Mouse (Mus musculus): ENCODE results near the gene Smc6. TPM values are rescaled to one million over a fixed set of nuclear protein-coding genes. Genes with fewer than 3 reads are reported as not detected.

Gene Smc6
- total RNA-seq, 4 experiments from 2014 or later = 29.0 to 37.2 (median 30.2) TPM

DNA sequence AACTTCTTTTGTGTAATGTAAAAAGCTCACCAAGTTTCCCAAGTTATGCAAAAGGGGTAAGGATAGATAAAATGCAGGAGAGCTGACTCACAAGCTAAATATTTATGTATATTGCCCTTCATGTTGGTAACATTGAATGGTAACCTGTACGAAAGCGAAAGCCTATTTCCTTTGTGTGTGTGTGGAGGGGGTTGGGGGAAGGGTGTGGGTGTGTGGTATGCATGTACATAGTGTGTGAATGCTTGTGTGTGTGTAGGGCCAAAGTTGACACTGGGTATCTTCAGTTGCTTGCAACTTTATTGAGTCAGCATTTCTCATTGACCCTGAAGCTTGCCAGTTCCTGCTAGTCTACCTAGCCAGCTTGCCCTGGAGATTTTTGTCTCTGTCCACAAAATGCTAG lies 15.9 kb downstream of the Smc6 start:
- no peak for DNase-seq (ENCODE audit: low spot score in 2 of 2)

DNA sequence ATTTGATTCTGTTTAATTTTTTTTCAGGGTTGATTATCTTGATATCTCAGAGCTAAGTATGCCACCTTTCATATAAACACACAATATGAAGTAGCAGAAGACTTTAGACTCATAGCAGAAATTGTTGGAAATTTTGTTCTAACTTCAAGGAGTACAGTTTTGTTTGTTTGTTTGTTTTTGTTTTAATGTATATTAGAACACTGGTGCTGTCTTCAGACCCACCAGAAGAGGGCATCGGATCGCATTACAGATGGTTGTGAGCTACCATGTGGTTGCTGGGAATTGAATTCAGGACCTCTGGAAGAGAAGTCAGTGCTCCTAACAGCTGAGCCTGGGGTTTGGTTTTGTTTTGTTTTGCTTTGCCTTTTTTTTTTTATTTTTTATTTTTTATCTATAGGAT lies 20.7 kb downstream of the Smc6 start:
- DNase-seq (ENCODE audit: low spot score in 2 of 2) = no peak

DNA sequence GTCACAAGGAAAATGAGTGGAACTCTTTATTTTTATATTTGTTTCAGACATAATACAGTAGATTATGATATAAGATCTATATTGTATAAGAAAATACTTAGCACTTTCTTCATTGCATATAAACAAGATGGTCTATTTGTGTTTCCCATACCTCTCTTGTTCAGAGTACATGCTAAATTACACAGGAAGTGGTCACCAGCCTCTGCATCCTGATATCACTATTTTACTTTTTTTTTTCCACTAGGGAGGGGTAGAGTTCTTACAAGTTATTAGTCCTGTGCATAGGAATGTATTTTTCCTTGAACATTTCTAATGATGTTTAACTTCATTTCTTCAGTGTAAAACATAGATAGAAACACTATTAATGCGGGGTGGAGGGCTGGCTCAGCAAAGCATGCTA lies 35.2 kb downstream of the Smc6 start:
- DNase-seq (ENCODE audit: low spot score in 2 of 2) = no peak

DNA sequence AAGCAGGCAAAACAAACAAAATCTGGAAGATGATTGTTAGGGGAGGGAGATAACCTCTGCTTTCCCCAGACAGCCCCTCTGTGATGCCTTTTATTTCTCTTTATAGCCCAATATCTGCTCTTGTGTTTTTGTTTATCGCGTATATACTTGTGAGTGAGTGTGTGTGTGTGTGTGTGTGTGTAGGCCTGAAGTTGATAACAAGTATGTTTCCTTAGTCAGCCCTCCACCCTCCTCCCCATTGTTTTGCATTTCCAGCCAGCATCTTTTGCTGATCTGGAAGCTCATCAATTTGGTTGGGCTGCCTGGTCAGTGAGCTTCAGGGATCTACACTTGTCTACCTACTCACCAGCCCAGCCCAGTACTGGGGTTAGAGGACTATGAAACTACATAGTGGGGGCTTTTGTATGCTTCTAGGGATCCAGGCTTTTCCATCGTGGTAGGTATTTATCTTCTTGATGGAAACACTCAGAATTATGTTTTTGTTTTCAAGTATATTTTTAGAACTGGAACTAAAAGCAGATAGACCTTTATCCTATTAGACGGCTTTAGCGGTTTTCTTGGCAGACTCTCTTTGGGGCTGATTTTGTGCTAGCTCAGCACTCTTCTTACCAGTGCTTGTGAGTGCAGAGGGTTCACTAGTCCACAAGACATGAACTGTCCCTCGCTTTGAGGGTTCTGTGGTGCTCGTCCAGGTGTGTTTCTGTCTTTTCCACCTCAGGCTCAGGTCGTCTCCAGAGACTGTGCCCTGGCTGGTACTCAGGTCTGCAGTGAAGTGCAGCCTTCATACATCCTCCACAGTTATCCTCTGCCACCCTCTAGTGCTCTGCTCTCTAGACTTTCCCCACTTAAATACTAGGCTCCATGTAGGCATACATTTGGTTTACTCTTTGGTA lies 41.3 kb downstream of the Smc6 start:
- DNase-seq (ENCODE audit: low spot score in 2 of 2) = no peak

DNA sequence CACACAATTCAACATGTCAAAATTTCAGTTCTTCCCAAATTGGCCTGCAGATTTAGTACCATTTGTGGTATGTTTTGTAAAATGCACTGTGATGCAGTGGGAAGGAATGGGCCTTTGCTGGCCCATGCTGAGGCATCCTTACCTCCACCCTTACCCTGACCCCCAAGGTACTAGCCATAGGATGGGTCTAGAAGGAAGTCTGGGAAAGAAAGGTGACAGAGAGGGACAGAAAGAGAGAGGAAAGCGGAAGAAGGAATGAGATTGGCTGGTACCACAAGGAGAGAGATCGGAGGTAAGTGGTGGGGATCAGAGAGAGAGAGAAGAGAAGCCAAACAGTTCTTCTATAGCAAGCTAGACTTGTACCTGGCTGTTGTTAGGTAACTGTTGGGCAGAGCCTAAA lies 45.4 kb downstream of the Smc6 start:
- DNase-seq (ENCODE audit: low spot score in 2 of 2) = no peak

DNA sequence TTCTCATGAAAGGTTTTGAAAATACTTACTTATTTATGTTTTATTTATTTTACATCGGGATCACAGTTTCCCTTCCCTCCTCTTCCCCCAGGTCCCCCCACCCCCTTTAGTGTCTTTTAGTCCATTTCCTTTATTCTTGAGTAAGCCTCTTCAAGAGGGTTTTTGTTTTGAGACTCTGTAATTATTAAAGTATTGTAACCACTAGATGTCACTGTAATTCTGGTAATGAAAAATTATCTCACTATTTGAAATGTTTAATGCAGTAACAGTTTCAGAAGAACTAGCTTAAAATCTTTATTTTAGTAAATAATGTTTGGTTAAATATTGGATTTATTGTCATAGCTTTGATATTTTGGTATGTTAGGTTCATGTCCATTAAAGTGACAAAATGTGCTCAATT lies 48.2 kb downstream of the Smc6 start:
- no peak for DNase-seq (ENCODE audit: low spot score in 2 of 2)

DNA sequence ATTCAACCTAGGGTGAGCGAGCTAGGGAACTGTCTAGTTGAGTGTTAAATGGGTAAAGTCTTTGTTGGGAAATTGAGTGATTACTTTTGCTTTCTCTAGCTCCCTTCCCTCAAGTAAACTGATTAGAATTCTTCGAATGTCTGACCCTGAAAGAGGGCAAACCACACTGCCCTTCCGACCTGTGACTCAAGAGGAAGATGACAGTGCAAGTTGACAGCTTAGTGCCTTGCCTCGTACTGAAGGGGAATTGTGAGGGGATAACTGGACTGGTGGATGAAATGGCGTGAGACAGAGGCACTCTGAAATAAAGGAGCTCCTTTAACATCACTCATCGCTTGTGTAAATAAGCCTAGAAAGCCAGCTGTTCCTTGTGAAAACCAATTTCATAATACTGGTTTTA lies 52.0 kb downstream of the Smc6 start:
- no peak for DNase-seq (ENCODE audit: low spot score in 2 of 2)

DNA sequence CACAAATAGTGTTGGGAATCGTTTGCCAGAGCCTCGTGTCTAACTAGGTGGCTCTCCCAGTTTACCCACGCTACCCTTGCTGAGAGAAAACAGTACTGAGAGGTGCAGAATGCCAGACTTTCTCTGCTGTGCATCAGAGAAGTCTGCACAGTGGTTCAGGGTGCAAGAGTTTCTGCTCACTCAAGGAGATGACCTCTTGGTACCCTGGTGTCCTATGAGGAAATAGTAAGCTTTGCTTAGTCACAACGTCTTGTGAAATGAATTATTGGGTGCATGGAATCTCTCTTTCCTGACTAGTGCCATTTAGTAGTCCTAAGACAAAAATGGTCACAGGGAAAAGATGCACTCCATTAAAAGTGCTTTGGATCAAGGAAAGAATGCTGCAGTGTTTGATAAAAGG lies 58.8 kb downstream of the Smc6 start:
- no peak for DNase-seq (ENCODE audit: low spot score in 2 of 2)

DNA sequence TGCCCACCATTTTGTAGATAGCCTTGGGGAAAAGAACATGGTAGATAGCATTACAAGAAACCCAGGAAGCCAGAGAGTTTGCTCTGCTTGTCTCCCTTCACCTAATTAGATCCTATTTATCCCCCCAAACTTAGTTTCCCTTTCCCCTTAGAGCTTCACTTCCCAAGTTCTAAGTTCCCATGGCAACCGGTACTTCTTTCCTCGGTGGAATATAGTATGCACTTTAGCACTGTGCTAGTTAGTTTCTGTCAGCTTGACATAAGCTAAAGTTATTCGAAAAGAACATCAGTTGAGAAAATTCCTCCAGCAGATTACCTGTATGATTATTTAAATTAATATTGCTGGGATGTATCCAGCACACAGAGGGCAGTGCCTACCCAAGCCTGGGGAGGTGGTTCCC lies 60.8 kb downstream of the Smc6 start:
- DNase-seq (ENCODE audit: low spot score in 2 of 2) = no peak

DNA sequence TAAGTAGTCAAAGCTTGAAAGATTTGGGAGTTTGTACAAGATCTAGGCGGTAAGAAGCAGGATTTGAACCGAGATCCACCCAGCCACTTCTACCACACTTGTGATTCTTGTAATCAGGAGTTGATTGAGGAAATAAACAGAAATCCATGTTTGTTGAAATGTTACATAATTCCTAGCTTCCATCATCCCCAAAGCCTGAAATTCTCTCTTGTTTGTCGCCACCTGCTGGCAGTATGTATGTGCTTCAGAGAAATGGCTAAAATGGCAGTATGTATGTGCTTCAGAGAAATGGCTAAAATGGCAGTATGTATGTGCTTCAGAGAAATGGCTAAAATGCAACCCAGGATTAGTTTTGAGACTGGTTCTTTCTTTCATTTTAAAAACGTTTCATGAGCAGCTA lies 71.2 kb downstream of the Smc6 start:
- peak in 1 of 2 experiments; percentile 21 for DNase-seq (ENCODE audit: low spot score in 2 of 2)

DNA sequence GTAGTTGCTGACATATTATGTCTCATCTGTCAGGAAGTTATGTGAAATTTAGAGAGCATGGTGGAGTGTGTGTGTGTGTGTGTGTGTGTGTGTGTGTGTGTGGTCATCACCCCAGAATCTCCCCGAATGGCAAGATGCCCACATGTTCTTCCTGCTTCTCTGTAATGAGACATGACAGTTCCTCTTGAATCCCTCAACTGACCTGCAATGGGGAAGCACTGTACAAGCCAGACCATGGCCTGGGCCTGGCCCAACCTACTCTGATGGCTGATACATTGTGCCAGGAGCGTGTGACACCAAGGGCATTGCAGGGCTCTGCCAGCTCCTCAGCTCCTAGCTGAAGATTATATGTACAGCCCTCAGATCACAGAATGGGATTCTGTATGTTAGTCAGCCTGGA lies 72.6 kb downstream of the Smc6 start:
- DNase-seq (ENCODE audit: low spot score in 2 of 2) = no peak

DNA sequence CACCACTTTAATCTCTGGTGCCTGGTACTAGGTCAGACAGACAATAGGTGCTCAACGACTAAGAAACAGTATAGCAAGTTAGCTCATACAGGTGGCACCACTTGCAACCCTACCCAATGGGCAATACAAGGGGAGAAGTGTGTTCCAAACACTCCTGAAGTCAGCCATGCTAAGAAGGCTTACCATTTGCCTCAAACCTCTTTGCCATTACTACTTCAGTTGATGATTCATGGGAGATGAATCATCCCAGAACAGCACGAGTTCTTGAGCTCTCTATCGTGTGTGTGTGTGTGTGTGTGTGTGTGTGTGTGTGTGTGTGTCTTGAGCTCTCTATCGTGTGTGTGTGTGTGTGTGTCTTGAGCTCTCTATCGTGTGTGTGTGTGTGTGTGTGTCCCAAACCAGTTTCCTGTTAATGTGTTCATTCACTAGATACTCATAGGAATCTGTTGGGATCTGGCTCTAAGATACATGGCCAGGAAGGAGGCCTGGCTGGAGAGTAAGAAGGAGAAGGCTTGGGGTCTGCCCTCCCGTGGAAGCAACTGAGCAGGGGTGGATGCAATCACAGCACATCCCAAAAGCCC lies 76.4 kb downstream of the Smc6 start:
- no peak for DNase-seq (ENCODE audit: low spot score in 2 of 2)

DNA sequence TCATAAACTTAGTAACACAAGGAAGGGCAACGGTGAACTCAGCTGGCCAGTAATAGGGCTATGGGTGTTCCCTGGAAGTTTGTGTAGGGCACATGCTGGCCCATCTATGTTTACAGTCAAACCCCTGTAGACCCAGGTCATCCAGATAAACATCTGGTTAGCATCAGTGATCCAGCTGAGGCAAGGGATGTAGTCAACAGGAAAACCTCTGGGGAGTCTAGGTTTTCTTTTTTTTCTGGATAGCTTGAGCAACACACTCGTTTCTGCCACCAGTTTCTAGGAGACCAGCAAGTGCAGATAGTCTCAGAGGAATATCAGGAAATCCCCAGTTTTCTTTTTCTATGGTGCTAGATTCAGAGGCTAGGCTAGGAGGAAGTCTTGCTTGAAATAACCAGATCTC lies 80.3 kb downstream of the Smc6 start:
- peak; percentile 7 to 15 for DNase-seq (ENCODE audit: low spot score in 2 of 2)

DNA sequence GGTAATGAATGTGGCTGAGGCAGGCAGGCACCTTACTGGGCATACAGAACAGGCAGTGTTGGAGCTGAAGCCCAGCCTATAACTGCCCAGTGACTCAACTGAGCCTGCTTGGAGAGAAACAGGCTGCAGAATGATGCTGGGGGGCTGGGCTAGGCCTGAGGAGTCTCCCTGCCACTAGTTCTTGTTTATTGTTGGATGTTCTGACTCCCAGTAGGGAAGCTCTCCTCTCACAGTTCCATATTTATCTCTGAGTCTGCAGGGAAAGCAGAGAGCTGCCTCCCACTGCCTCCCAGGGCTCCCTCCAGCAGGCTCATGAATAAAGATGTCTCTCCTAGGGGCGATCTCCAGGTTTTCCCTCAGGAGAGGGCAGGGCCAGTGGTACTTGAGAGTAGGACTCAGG lies 82.7 kb downstream of the Smc6 start:
- DNase-seq (ENCODE audit: low spot score in 2 of 2) = no peak

DNA sequence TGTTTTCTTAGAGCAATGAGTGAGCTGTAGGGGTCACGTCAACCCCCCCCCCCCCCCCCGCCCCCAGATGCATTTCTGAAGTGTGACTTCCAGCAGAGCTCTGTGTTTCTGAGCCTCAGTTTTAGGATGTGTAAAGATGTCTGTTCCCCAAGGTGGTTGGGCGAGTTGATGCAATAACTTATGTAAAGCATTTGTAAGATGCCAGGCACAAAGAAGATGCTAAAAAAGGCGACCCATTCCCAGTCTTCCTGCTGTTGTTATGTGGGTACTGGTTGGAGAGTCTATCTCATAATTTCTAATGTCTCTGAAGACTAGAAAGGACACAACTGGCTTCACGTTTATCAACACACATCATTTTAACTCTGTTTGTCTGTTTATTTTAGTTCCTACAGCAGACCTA lies 84.2 kb downstream of the Smc6 start:
- no peak for DNase-seq (ENCODE audit: low spot score in 2 of 2)

DNA sequence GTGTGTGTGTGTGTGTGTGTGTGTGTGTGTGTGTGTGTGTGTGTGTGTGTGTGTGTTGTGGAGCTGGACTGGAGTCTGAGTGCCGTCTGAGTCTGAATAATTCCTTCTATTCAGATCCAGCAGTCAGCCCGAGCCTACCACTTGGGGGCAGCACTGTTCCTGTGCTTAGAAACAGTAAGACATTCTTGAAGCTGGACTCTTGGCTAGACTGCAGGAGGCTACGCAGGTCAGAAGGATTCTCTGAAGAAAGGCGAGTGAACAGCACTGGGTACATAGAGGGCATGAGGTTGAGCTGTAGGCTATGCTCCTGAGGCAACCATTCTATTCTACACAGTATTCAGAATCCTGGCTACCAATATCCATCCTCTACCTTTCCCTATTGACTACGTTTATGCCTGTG lies 85.2 kb downstream of the Smc6 start:
- peak; percentile 37 to 51 for DNase-seq (ENCODE audit: low spot score in 2 of 2)

DNA sequence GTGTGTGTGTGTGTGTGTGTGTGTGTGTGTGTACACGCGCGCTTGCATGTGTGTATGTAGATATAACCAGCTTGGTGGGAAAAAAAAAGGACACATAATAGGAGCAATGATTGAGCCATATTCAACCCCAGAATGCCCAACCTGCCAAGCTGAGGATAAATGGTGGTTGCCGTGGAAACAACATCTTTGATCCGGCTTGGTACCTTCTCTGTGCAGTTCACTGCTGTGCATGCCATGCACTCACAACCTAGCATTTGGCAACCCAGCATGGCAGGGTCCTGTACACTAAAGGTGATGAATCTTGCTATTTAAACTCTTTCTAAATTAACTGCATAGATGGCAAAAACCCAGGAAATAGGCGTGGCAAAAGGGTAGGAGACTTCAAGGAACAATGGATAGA lies 96.7 kb downstream of the Smc6 start:
- DNase-seq (ENCODE audit: low spot score in 2 of 2) = no peak

DNA sequence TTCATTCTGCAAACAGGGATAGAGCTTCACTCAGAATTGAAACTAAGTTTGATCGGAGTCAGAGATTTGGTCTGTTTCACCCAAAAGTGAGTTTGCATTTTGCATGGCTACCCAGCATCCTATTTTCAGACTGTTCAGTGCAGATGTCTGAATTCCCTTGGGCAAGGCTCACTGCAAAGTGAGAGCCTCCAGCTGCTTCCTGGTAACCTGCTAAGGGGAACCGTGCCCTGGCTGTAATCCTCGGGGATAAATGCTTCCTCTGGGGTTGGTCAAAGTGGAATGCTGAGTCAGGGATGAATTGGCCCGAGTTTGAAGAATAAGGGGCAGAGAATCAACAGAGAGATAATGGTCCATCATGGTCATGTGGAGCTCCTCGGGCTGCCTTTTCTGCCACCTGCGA lies 99.2 kb downstream of the Smc6 start:
- no peak for DNase-seq (ENCODE audit: low spot score in 2 of 2)

DNA sequence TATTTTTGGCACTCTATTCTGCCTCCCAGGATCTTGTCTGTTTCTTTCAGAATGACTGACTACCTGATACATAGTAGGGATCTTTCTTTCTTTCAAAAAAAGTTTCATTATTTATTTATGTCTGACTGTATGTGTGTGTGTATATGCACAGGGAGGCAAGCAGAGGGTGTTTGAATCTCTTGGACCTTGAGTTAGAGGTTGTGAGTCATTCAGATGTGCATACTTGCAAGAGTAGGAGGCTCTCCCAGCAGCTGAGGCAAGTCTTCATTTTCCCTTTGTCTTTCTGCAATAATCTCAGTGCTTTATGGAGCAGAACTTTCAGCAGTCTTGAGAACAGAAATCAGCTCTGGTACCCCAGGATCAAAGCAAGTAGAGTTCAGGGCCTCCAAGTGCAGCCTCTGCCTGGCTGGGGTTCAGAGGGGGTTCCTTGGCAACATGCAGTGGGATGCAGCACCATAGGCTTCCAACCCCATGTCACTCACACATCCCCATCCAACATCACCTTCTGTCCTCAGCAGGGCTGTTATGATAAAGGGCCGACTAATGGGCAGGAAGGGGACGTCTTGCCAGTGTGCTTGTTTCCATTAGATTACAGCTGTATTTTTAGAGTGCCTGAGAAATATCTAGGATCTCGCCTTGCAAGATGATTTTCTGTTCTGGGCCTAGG lies 101.5 kb downstream of the Smc6 start:
- no peak for DNase-seq (ENCODE audit: low spot score in 2 of 2)

Measured in gastrocnemius, adult 8-10 months (tissue).